Mouse (Mus musculus): ENCODE measurements around the gene Numb.
"Not testable (repeated sequence)": the region's sequence is repeated elsewhere in the genome, so short reads cannot be mapped to it uniquely, and the experiment has no call there.

Gene Numb

GRCm38 (mm10) chr12:83922724-83923485 is 1.2 kb upstream of the Numb start:
- DNase-seq (ENCODE audit: low spot score in 2 of 2): no peak

- DNase-seq (ENCODE audit: low spot score in 2 of 2): peak in 1 of 2 experiments; percentile 51
Observed at GRCm38 (mm10) chr12:83920721-83921441, 853 bp downstream of the Numb start.

- DNase-seq (ENCODE audit: low spot score in 2 of 2): no peak
Observed at GRCm38 (mm10) chr12:83916884-83917283, 4.8 kb downstream of the Numb start.

- no peak for DNase-seq (ENCODE audit: low spot score in 2 of 2)
Observed at GRCm38 (mm10) chr12:83914797-83915196, 6.9 kb downstream of the Numb start.

- DNase-seq (ENCODE audit: low spot score in 2 of 2): no peak
Observed at GRCm38 (mm10) chr12:83914202-83914740, 7.5 kb downstream of the Numb start.

- DNase-seq (ENCODE audit: low spot score in 2 of 2): no peak
Observed at GRCm38 (mm10) chr12:83910451-83910850, 11.3 kb downstream of the Numb start.

- no peak for DNase-seq (ENCODE audit: low spot score in 2 of 2)
Observed at GRCm38 (mm10) chr12:83892926-83893325, 28.8 kb downstream of the Numb start.

- DNase-seq (ENCODE audit: low spot score in 2 of 2): no peak
Observed at GRCm38 (mm10) chr12:83891278-83891677, 30.5 kb downstream of the Numb start.

GRCm38 (mm10) chr12:83889128-83889527 is 32.6 kb downstream of the Numb start:
- DNase-seq (ENCODE audit: low spot score in 2 of 2): no peak

GRCm38 (mm10) chr12:83885516-83886285 is 36.0 kb downstream of the Numb start:
- no peak for DNase-seq (ENCODE audit: low spot score in 2 of 2)

GRCm38 (mm10) chr12:83885065-83885464 is 36.7 kb downstream of the Numb start:
- DNase-seq (ENCODE audit: low spot score in 2 of 2): not testable (repeated sequence)

GRCm38 (mm10) chr12:83882503-83882902 is 39.2 kb downstream of the Numb start:
- no peak for DNase-seq (ENCODE audit: low spot score in 2 of 2)

- no peak for DNase-seq (ENCODE audit: low spot score in 2 of 2)
Observed at GRCm38 (mm10) chr12:83882088-83882487, 39.6 kb downstream of the Numb start.

- DNase-seq (ENCODE audit: low spot score in 2 of 2): no peak
Observed at GRCm38 (mm10) chr12:83880913-83881312, 40.8 kb downstream of the Numb start.

GRCm38 (mm10) chr12:83875097-83875496 is 46.6 kb downstream of the Numb start:
- no peak for DNase-seq (ENCODE audit: low spot score in 2 of 2)

GRCm38 (mm10) chr12:83874597-83874996 is 47.1 kb downstream of the Numb start:
- DNase-seq (ENCODE audit: low spot score in 2 of 2): no peak

GRCm38 (mm10) chr12:83864501-83864900 is 57.2 kb downstream of the Numb start:
- DNase-seq (ENCODE audit: low spot score in 2 of 2): no peak

- DNase-seq (ENCODE audit: low spot score in 2 of 2): no peak
Observed at GRCm38 (mm10) chr12:83861880-83862279, 59.9 kb downstream of the Numb start.

- no peak for DNase-seq (ENCODE audit: low spot score in 2 of 2)
Observed at GRCm38 (mm10) chr12:83860688-83861087, 61.0 kb downstream of the Numb start.

GRCm38 (mm10) chr12:83858052-83858451 is 63.7 kb downstream of the Numb start:
- no peak for DNase-seq (ENCODE audit: low spot score in 2 of 2)

GRCm38 (mm10) chr12:83855211-83855610 is 66.5 kb downstream of the Numb start:
- no peak for DNase-seq (ENCODE audit: low spot score in 2 of 2)

- no peak for DNase-seq (ENCODE audit: low spot score in 2 of 2)
Observed at GRCm38 (mm10) chr12:83854281-83854680, 67.5 kb downstream of the Numb start.

All from spleen, postnatal 10 days (tissue).